Mouse (Mus musculus) intestine, embryonic 14.5 days (tissue): ENCODE results near the gene Jund. TPM values are rescaled to one million over a fixed set of nuclear protein-coding genes. Genes with fewer than 3 reads are reported as not detected.

Experiments used
- ATAC-seq: fragments of 200-750 bp; cut with Nextera tagmentation; replicated peaks from 2 replicates; pipeline ENCODE4 v1.8.0; 2017; ENCODE audit warnings: low read depth, moderate number of reproducible peaks, moderate TSS enrichment, moderate library complexity; ENCODE audit not compliant: low FRiP score, low TSS enrichment
- DNase-seq: peaks from one replicate; pipeline ENCODE4 v3.0.0-alpha.2; 2018; ENCODE audit warnings: low spot score
- H3K27ac ChIP-seq: fragments of 300-500 bp; sonication (generic); 2 replicates; pipeline ENCODE4 v1.5.1; 2014; ENCODE audit warnings: low read depth, mild to moderate bottlenecking, control low read depth
- H3K27me3 ChIP-seq: fragments of 300-500 bp; sonication (generic); replicated peaks from 2 replicates; pipeline ENCODE4 v1.6.1; 2014; ENCODE audit warnings: low read length, control low read depth; ENCODE audit not compliant: control insufficient read depth, insufficient read depth
- H3K36me3 ChIP-seq: fragments of 300-500 bp; sonication (generic); 2 replicates; pipeline ENCODE4 v1.6.1; 2014; ENCODE audit warnings: low read length, control low read depth; ENCODE audit not compliant: control insufficient read depth, insufficient read depth
- H3K4me1 ChIP-seq: fragments of 300-500 bp; sonication (generic); replicated peaks from 2 replicates; pipeline ENCODE4 v1.6.1; 2014; ENCODE audit warnings: low read length, control low read depth, mixed read lengths; ENCODE audit not compliant: control insufficient read depth, insufficient read depth
- H3K4me2 ChIP-seq: fragments of 300-500 bp; sonication (generic); 2 replicates; pipeline ENCODE4 v1.6.1; 2014; ENCODE audit warnings: low read length
- H3K4me3 ChIP-seq: fragments of 300-500 bp; sonication (generic); 2 replicates; pipeline ENCODE4 v1.5.1; 2014; ENCODE audit warnings: low read depth, low read length, control low read depth, mixed read lengths
- H3K9ac ChIP-seq: fragments of 300-500 bp; sonication (generic); 2 replicates; pipeline ENCODE4 v1.6.1; 2014; ENCODE audit warnings: mild to moderate bottlenecking, low read length
- H3K9me3 ChIP-seq: fragments of 300-500 bp; sonication (generic); 2 replicates; pipeline ENCODE4 v1.6.1; 2016; ENCODE audit warnings: low read length, control low read depth; ENCODE audit not compliant: control insufficient read depth
- WGBS: fragments of 180-500 bp; shearing (Covaris S2); extraction: QIAGEN DNeasy Blood & Tissue Kit; methylation state at CpG from one replicate; pipeline ENCODE4 v1.1.7; 2014; 5-methylcytosine and 5-hydroxymethylcytosine counted together
- polyA plus RNA-seq: library from polyadenylated mRNA; unstranded; fragments of >200 nt; fragmentation: Nextera tagmentation; extraction: Ambion mirVana; gene quantifications from 2 replicates; pipeline ENCODE4 v1.2.1, GENCODE M21; 2014

The Jund gene
- polyA plus RNA-seq, 1 experiment from 2014 or later, result 114 TPM

DNA sequence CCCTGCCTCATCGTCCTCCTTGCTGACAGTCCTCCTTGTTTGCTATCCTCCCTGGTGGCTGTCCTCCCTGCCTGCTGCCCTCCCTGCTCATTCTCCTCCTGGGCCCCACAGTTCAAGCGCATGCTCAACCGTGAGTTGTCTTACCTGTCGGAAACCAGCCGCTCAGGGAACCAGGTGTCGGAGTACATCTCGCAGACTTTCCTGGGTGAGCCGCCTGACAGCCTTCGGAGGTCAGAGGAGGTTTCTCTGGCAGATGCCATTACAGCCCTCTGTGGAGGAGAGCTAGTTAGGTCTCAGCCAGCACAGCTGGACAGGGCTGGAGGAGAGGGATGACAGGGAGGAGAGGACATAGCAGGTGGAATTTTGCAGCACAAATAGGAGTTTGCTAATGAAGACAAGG lies 47.9 kb downstream of the Jund start:
- Histone ChIP-seq H3K9me3 (no peaks in the 10 kb centered on the region), H3K4me1 (peaks cover 6% of the 10 kb centered on the region; the same call in 1 of the 2 replicates), H3K4me3 (no peak overlapping the region), H3K27ac (no peak overlapping the region), H3K4me2 (no peak overlapping the region), H3K36me3 (no peaks in the 10 kb centered on the region), H3K27me3 (peaks cover 45% of the 10 kb centered on the region), H3K9ac (no peak overlapping the region)
- DNase-seq (peak; percentile 50), ATAC-seq (no peak)
- WGBS, result 59% methylated on average over 9 of the region's 9 CpGs

DNA sequence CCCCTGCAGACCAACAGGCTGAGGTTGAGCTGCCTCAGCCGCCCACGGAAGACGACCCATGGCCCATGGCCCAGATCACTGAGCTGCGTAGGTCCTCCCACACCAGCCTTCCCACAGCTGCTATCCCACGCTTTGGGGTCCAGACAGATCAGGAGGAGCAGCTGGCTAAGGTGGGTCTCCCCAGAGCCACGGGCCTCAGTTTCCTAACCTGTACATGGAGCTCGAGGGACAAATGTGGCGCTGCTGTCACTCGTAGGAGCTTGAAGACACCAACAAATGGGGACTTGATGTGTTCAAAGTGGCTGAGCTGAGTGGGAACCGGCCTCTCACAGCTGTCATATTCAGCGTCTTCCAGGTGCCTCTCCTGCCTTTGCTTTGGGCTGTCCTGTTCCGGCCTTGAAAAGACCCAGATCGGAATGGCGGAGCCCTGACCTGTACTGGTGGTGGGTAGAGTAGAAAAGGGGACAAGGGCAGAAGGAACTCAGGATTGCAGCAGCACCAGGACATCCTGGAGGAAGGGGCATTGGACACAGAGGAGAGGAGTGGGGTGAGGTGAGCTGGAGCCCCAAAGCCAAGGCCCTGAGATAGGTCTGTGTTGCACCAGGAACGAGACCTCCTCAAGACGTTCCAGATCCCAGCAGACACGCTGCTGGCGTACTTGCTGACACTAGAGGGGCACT lies 48.6 kb downstream of the Jund start:
- peaks cover 42% of the 10 kb centered on the region for H3K27me3 ChIP-seq
- 86% methylated on average over 18 of the region's 18 CpGs for WGBS

DNA sequence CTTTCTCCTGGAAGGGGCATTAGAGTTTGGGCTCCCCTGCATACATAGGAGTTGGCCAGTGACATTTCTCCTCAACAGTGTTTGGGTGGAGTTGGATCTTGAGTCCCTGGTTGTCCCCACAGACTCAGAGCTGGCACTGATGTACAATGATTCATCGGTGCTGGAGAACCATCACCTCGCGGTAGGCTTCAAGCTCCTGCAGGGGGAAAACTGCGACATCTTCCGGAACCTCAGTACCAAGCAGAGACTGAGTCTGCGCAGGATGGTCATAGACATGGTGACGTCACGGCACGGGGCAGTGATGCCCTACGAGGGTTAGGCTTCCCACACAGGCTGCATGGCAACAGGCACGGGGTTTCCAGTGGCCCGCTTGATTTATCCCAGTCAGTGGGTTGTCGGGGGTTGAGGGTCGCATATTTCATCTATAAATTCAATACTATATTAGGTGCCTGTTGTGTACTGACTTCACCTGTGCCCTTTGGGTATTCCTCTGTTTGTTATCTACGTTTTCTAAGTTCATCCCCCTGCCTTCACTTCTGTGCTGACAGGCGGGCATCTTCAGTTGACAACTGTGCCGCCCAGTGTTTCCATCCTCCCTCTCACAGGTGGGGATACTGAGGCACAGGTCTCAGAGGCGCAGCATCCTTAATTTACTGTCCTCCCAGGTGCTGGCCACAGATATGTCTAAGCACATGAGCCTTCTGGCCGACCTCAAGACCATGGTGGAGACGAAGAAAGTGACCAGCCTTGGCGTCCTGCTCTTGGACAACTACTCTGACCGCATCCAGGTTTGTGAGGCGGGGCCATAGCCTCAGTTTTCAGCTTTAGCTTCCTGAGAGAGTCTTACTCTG lies 49.7 kb downstream of the Jund start:
- H3K36me3 ChIP-seq, result no peaks in the 10 kb centered on the region
- H3K4me3 ChIP-seq, result no peak overlapping the region
- 85% methylated on average over 23 of the region's 23 CpGs for WGBS
- ATAC-seq, result no peak
- DNase-seq, result no peak
- H3K27me3 ChIP-seq, result peaks cover 32% of the 10 kb centered on the region
- H3K4me1 ChIP-seq, result peaks cover 14% of the 10 kb centered on the region
- H3K27ac ChIP-seq, result no peak overlapping the region
- no peak overlapping the region for H3K9ac ChIP-seq
- no peak overlapping the region for H3K4me2 ChIP-seq
- no peaks in the 10 kb centered on the region for H3K9me3 ChIP-seq

More for the DNA sequence above, 48.6 kb downstream of the Jund start:
- ATAC-seq, result no peak
- Histone ChIP-seq H3K4me1 (peaks cover 6% of the 10 kb centered on the region), H3K9ac (no peak overlapping the region), H3K4me2 (no peak overlapping the region), H3K4me3 (no peak overlapping the region), H3K27ac (no peak overlapping the region), H3K36me3 (no peaks in the 10 kb centered on the region), H3K9me3 (no peaks in the 10 kb centered on the region)
- no peak for DNase-seq

DNA sequence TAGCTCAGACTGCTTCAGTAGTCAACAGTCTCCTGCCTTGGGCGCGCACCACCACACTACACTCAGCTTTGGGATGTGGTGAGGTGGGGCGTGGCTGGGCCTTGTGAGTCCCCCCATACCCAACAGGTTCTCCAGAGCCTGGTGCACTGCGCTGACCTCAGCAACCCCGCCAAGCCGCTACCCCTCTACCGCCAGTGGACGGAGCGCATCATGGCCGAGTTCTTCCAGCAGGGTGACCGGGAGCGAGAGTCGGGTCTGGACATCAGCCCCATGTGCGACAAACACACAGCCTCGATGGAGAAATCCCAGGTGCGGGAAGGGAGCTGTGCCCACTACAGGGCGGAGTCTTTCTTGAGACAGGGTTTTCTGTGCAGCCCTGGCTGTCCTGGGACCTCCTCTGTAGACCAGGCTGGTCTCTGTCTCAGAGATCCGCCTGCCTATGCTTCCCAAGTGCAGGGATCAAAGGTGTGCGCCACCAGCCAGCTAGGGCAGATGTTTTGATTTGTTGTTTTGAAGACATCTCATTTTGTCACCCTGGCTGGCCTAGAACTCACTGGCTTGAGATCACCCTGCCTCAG lies 50.4 kb downstream of the Jund start:
- Histone ChIP-seq H3K4me2 (no peak overlapping the region), H3K27ac (no peak overlapping the region), H3K4me1 (peaks cover 18% of the 10 kb centered on the region), H3K9ac (no peak overlapping the region), H3K4me3 (no peak overlapping the region), H3K36me3 (no peaks in the 10 kb centered on the region), H3K9me3 (no peaks in the 10 kb centered on the region), H3K27me3 (peaks cover 25% of the 10 kb centered on the region)
- DNase-seq (no peak), ATAC-seq (no peak)
- 69% methylated on average over 19 of the region's 19 CpGs for WGBS

Other genes with a start within 250 kb of the Jund start
- 19.5 and 21.2 TPM in 2 replicates for gene Klhl26, start 222.0 kb upstream of the Jund start, polyA plus RNA-seq
- 3.7 and 5.1 TPM in 2 replicates for gene Tmem59l, start 211.6 kb upstream of the Jund start, polyA plus RNA-seq
- gene Crlf1, start 205.8 kb upstream of the Jund start, polyA plus RNA-seq, result 1.4 and 1.9 TPM in 2 replicates
- 130 and 136 TPM in 2 replicates for gene Rex1bd, start 192.2 kb upstream of the Jund start, polyA plus RNA-seq
- 1,195 and 1,247 TPM in 2 replicates for gene Uba52, start 188.1 kb upstream of the Jund start, polyA plus RNA-seq
- gene Fkbp8, start 171.2 kb upstream of the Jund start, polyA plus RNA-seq, result 271 and 278 TPM in 2 replicates
- 71.1 and 77.6 TPM in 2 replicates for gene Kxd1, start 171.0 kb upstream of the Jund start, polyA plus RNA-seq
- 16.6 and 18.5 TPM in 2 replicates for gene Ell, start 159.5 kb upstream of the Jund start, polyA plus RNA-seq
- gene Isyna1, start 104.6 kb upstream of the Jund start, polyA plus RNA-seq, result 86.8 and 106 TPM in 2 replicates
- 124 and 125 TPM in 2 replicates for gene Ssbp4, start 90.1 kb upstream of the Jund start, polyA plus RNA-seq
- 1.2 and 2.0 TPM in 2 replicates for gene Lrrc25, start 82.8 kb upstream of the Jund start, polyA plus RNA-seq
- gene Gdf15, start 66.5 kb upstream of the Jund start, polyA plus RNA-seq, result 0.55 and 1.1 TPM in 2 replicates
- gene Pgpep1, start 38.6 kb upstream of the Jund start, polyA plus RNA-seq, result 65.5 and 65.9 TPM in 2 replicates
- gene Lsm4, start 25.7 kb upstream of the Jund start, polyA plus RNA-seq, result 290 and 307 TPM in 2 replicates
- 0.05 TPM in 2 replicates for gene Iqcn, start 4.5 kb downstream of the Jund start, polyA plus RNA-seq
- gene Gm3336, start 19.6 kb downstream of the Jund start, polyA plus RNA-seq, result 0.67 and 0.88 TPM in 2 replicates
- gene Pde4c, start 24.8 kb downstream of the Jund start, polyA plus RNA-seq, result 0.39 and 0.42 TPM in 2 replicates
- 27.7 and 28.6 TPM in 2 replicates for gene Rab3a, start 55.7 kb downstream of the Jund start, polyA plus RNA-seq
- gene Mpv17l2, start 62.0 kb downstream of the Jund start, polyA plus RNA-seq, result 58.6 and 59.9 TPM in 2 replicates
- gene Pik3r2, start 77.8 kb downstream of the Jund start, polyA plus RNA-seq, result 40.7 and 47.3 TPM in 2 replicates
- 13.1 and 16.7 TPM in 2 replicates for gene Mast3, start 106.1 kb downstream of the Jund start, polyA plus RNA-seq
- 0.24 and 0.35 TPM in 2 replicates for gene Il12rb1, start 109.5 kb downstream of the Jund start, polyA plus RNA-seq
- gene Arrdc2, start 140.8 kb downstream of the Jund start, polyA plus RNA-seq, result 7.3 and 7.9 TPM in 2 replicates
- 1.6 and 2.1 TPM in 2 replicates for gene Kcnn1, start 164.3 kb downstream of the Jund start, polyA plus RNA-seq
- gene Ccdc124, start 175.0 kb downstream of the Jund start, polyA plus RNA-seq, result 97.3 and 105 TPM in 2 replicates
- gene Slc5a5, start 193.8 kb downstream of the Jund start, polyA plus RNA-seq, result 0.32 and 0.45 TPM in 2 replicates
- gene Rpl18a, start 198.5 kb downstream of the Jund start, polyA plus RNA-seq, result 6,009 and 6,086 TPM in 2 replicates
- 43.8 and 44.7 TPM in 2 replicates for gene Map1s, start 207.0 kb downstream of the Jund start, polyA plus RNA-seq